Mouse (Mus musculus) heart, embryonic 13.5 days (tissue): ENCODE measurements around the gene Fabp2. TPM values are rescaled to one million over a fixed set of nuclear protein-coding genes. Genes with fewer than 3 reads are reported as not detected.
"Not testable (repeated sequence)": the region's sequence is repeated elsewhere in the genome, so short reads cannot be mapped to it uniquely, and the experiment has no call there.

ENCODE experiments used
- ATAC-seq: fragments of 200-750 bp; cut with Nextera tagmentation; 2 replicates; pipeline ENCODE4 v1.8.0; 2017; ENCODE audit warnings: moderate TSS enrichment; ENCODE audit not compliant: insufficient number of reproducible peaks, low FRiP score, low TSS enrichment; ENCODE audit errors: extremely low read depth
- H3K27ac ChIP-seq: fragments of 300-500 bp; sonication (generic); replicated peaks from 2 replicates; pipeline ENCODE4 v1.5.1; 2015; ENCODE audit warnings: moderate library complexity, mild to moderate bottlenecking, inconsistent platforms
- H3K27me3 ChIP-seq: fragments of 300-500 bp; sonication (generic); replicated peaks from 2 replicates; pipeline ENCODE4 v1.6.1; 2015; ENCODE audit warnings: mild to moderate bottlenecking, inconsistent platforms
- H3K36me3 ChIP-seq: fragments of 300-500 bp; sonication (generic); 2 replicates; pipeline ENCODE4 v1.6.1; 2015; ENCODE audit warnings: mild to moderate bottlenecking, inconsistent platforms
- H3K4me1 ChIP-seq: fragments of 300-500 bp; sonication (generic); 2 replicates; pipeline ENCODE4 v1.6.1; 2015; ENCODE audit warnings: inconsistent platforms
- H3K4me2 ChIP-seq: fragments of 300-500 bp; sonication (generic); 2 replicates; pipeline ENCODE4 v1.6.1; 2015; ENCODE audit warnings: inconsistent platforms, mild to moderate bottlenecking, moderate library complexity
- H3K4me3 ChIP-seq: fragments of 300-500 bp; sonication (generic); 2 replicates; pipeline ENCODE4 v1.5.1; 2015; ENCODE audit warnings: moderate library complexity, mild to moderate bottlenecking, inconsistent platforms
- H3K9ac ChIP-seq: fragments of 300-500 bp; sonication (generic); 2 replicates; pipeline ENCODE4 v1.6.1; 2015; ENCODE audit warnings: inconsistent platforms, mild to moderate bottlenecking, moderate library complexity
- H3K9me3 ChIP-seq: fragments of 300-500 bp; sonication (generic); 2 replicates; pipeline ENCODE4 v1.6.1; 2016; ENCODE audit warnings: inconsistent platforms
- WGBS: fragments of 180-500 bp; shearing (Covaris S2); methylation state at CpG from one replicate; pipeline ENCODE4 v1.1.7; 2015; ENCODE audit warnings: mixed read lengths; 5-methylcytosine and 5-hydroxymethylcytosine counted together
- polyA plus RNA-seq: library from polyadenylated mRNA; unstranded; fragments of >200 nt; fragmentation: Nextera tagmentation; extraction: Ambion mirVana; gene quantifications from 2 replicates; pipeline ENCODE4 v1.2.1, GENCODE M21; 2015

The Fabp2 gene
- polyA plus RNA-seq, 1 experiment from 2014 or later: not detected

GRCm38 (mm10) chr3:122920572-122921435 is 25.9 kb downstream of the Fabp2 start:
- no peak for ATAC-seq
- Histone ChIP-seq H3K9ac (no peak overlapping the region), H3K27ac (no peak overlapping the region; the same call in 1 of the 2 replicates), H3K27me3 (no peaks in the 10 kb centered on the region), H3K4me2 (no peak overlapping the region), H3K4me1 (peaks cover 30% of the 10 kb centered on the region), H3K36me3 (no peaks in the 10 kb centered on the region), H3K9me3 (no peaks in the 10 kb centered on the region), H3K4me3 (no peak overlapping the region)
- WGBS: 50% methylated on average over 8 of the region's 8 CpGs

DNA sequence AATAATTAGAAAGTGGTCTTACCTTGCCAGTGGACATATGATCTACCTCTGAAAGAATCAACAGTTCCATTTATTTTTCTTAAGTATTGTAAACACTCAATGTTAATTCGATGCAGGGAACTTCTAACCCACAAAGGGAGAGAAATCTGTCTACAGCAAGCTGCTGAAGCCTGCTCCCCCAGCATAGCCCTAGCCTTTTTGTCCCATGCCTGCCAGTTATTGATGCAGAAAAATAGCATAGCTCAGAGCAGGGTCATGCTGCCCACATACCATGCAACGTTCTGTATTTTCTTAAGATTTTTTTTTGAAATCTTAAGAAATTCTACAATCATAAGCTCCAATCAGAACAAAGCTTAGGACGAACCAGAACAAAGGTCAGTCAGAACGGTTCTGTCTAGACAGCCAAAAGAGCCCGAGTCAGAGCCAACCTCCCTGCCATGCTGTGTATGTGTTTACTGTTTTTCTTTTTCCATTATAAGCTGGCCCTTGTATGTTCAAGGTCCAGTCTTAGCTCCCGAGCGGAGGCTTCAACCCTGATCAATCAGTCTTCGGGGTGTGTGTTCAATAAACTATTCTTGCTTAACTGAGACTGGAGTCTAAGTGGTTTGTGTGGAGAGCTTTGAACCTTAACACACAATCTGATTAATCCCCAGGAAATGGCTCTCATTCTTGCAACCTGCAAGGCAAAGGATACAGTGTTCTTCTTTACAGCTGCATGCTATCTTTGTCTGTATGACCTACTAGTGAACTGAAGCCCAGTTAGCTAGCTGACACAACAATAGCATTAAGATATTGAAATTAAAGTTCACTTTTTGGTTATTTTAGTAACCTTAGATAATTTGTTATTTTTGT is 27.0 kb downstream of the Fabp2 start:
- no peak overlapping the region for H3K27ac ChIP-seq

DNA sequence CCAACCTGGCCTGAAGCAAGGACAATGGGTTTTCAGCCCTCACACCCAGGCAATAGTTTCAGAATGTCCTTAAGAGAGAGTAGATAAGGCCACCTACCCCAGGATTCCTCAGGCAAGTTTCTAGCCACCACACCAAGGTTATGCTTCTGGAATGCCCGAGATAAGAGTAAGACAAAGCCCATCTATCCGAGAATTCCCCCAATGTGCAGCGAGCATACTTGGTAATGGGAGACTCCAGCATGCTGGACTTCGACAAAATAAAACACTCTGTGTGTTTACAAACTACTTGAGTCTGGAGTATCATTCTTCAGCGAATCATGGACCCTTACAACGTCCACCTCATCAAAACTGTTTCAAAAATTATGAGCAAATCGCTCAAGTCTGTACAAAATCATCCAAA is 28.3 kb downstream of the Fabp2 start:
- H3K36me3 ChIP-seq: peaks cover 11% of the 10 kb centered on the region
- H3K4me2 ChIP-seq: peak overlapping the region; percentile 84
- peak overlapping the region; percentile 90 for H3K27ac ChIP-seq
- 37% methylated on average over 7 of the region's 7 CpGs for WGBS
- H3K9ac ChIP-seq: peak overlapping the region; percentile 81; the same call in 1 of the 2 replicates
- H3K27me3 ChIP-seq: no peaks in the 10 kb centered on the region
- no peaks in the 10 kb centered on the region for H3K9me3 ChIP-seq
- H3K4me1 ChIP-seq: peaks cover 41% of the 10 kb centered on the region
- no peak for ATAC-seq
- peak overlapping the region; percentile 67 for H3K4me3 ChIP-seq

More for the DNA sequence above, 27.0 kb downstream of the Fabp2 start:
- 78% methylated on average over 8 of the region's 8 CpGs for WGBS
- H3K36me3 ChIP-seq: peaks cover 4% of the 10 kb centered on the region; the same call in 1 of the 2 replicates
- H3K4me1 ChIP-seq: peaks cover 41% of the 10 kb centered on the region
- no peaks in the 10 kb centered on the region for H3K27me3 ChIP-seq
- H3K9me3 ChIP-seq: no peaks in the 10 kb centered on the region
- no peak overlapping the region for H3K4me3 ChIP-seq
- H3K9ac ChIP-seq: no peak overlapping the region
- ATAC-seq: no peak
- H3K4me2 ChIP-seq: no peak overlapping the region

GRCm38 (mm10) chr3:122924009-122924914 is 29.4 kb downstream of the Fabp2 start, which contains the start of gene 1810037I17Rik:
TSS of gene 1810037I17Rik (plus strand) at chr3:122924203.
- Histone ChIP-seq H3K27ac (peak within 1 kb of the TSS; percentile 90), H3K9me3 (no peaks in the 10 kb centered on the region), H3K4me1 (peaks cover 41% of the 10 kb centered on the region), H3K4me2 (peak within 1 kb of the TSS; percentile 84), H3K36me3 (peaks cover 11% of the 10 kb centered on the region), H3K4me3 (peak within 1 kb of the TSS; percentile 67), H3K27me3 (no peaks in the 10 kb centered on the region), H3K9ac (peak within 1 kb of the TSS; percentile 83)
- peak; percentile 96 for ATAC-seq
- WGBS: under 1% methylated on average over 68 of the region's 68 CpGs

DNA sequence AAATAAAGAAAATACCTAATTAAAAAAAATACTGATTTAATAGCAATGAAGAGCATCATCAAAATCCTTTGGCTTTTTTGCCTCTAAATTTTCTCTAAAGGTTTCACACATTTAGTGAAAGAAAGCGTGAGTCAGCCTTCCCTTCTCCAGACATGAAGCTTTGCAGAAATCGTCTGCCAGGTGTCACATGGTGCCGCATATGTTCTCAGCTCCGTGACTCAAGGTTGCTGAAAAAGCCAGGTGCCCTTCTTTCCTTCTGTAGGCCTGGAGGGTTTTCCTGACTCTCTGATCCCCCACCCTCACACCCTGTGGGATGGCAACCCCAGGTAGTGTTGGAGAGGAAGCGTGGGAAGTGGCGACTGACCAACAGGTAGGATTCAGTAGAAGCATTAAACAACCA is 34.9 kb downstream of the Fabp2 start:
- Histone ChIP-seq H3K9ac (no peak overlapping the region), H3K27me3 (no peaks in the 10 kb centered on the region), H3K27ac (no peak overlapping the region), H3K9me3 (no peaks in the 10 kb centered on the region), H3K4me1 (peaks cover 15% of the 10 kb centered on the region), H3K36me3 (peaks cover 33% of the 10 kb centered on the region), H3K4me2 (no peak overlapping the region), H3K4me3 (no peak overlapping the region)
- 84% methylated on average over 6 of the region's 6 CpGs for WGBS
- ATAC-seq: no peak

- Histone ChIP-seq H3K27me3 (no peaks in the 10 kb centered on the region), H3K9me3 (no peaks in the 10 kb centered on the region), H3K4me2 (no peak overlapping the region), H3K27ac (no peak overlapping the region), H3K4me3 (no peak overlapping the region), H3K4me1 (no peaks in the 10 kb centered on the region), H3K9ac (no peak overlapping the region), H3K36me3 (peaks cover 37% of the 10 kb centered on the region)
- no peak for ATAC-seq
- 87% methylated on average over 1 of the region's 1 CpGs for WGBS
Measured at GRCm38 (mm10) chr3:122932466-122932865, 37.6 kb downstream of the Fabp2 start.

DNA sequence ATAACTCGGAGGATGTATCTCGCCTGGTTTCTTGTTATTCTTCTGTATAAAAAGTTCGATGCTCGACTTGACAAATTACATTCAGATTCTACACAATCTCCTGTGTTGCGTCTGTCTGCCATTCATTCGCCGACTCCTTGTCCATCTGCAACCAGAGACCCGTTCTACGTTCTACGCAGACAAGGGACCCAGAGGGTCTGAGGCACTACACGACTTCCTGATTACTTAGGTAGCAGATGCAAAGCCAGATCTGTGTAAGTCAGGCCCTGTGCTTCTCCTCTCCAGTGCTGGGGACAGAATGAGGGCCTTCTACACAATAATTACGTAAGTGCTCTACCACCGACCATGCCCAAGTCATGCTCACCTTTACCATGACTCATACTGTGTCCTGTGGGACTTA is 42.3 kb downstream of the Fabp2 start:
- not testable (repeated sequence) for H3K9me3 ChIP-seq, H3K4me3 ChIP-seq, H3K4me2 ChIP-seq, H3K9ac ChIP-seq, H3K4me1 ChIP-seq, ATAC-seq, H3K27me3 ChIP-seq, H3K27ac ChIP-seq
- H3K36me3 ChIP-seq: peaks cover 23% of the 10 kb centered on the region
- WGBS: 80% methylated on average over 13 of the region's 13 CpGs

DNA sequence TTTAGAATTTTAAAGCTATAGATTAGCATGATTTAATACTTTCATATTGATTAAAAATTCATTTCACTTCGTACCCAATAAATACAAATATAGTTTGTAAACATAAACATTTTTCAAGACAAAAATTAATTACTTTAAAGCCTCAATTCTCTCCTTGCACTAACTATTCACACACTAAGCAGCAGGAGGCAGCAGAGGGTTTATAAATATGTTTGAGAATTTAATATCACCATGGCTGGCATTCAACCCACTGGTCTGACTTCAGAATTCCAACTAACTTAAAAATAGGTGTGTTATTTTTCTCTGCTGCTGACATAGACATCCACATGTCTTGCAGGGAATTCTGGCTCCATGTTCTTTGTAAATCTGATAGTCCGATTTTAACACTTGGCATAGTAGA is 44.3 kb downstream of the Fabp2 start:
- Histone ChIP-seq H3K4me2 (no peak overlapping the region), H3K27ac (no peak overlapping the region), H3K9ac (no peak overlapping the region), H3K36me3 (peaks cover 16% of the 10 kb centered on the region), H3K27me3 (no peaks in the 10 kb centered on the region), H3K4me3 (no peak overlapping the region), H3K9me3 (no peaks in the 10 kb centered on the region), H3K4me1 (peaks cover 22% of the 10 kb centered on the region)
- ATAC-seq: no peak
- WGBS: 59% methylated on average over 2 of the region's 2 CpGs

DNA sequence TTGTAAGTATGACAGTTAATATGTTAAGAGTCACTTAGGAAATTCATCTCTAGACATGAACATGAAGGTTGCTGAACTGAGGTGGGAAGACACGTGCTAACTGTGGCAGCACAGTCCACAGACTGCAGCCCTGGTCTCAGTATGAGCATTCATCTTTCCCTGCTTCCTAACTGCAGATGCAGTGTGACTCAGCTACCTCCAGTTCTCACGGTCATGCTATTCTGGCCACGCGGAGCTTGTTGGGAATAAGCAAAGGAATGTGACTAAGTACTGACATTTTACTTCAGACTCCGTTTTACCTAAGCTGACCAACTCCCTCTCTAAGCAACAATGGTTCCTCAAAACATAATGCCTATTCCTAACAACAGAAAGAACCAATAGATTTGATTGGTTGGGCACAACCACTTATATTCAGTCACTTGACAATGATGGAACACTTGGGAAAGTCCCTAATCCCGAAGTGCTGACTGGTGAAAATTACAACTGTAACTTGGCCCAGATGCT is 48.6 kb downstream of the Fabp2 start:
- Histone ChIP-seq H3K9me3 (no peaks in the 10 kb centered on the region), H3K36me3 (peaks cover 12% of the 10 kb centered on the region), H3K27ac (no peak overlapping the region), H3K9ac (no peak overlapping the region), H3K4me2 (no peak overlapping the region), H3K27me3 (no peaks in the 10 kb centered on the region), H3K4me3 (no peak overlapping the region), H3K4me1 (peaks cover 22% of the 10 kb centered on the region)
- ATAC-seq: no peak; the same call in 1 of the 2 replicates
- WGBS: 63% methylated on average over 6 of the region's 6 CpGs
